Mouse (Mus musculus): ENCODE results near the gene Raf1. TPM values are rescaled to one million over a fixed set of nuclear protein-coding genes. Genes with fewer than 3 reads are reported as not detected.

The Raf1 gene
- polyA plus RNA-seq (2015; fragmentation: Nextera tagmentation; extraction: Ambion mirVana) = 137 and 156 TPM in 2 replicates

DNA sequence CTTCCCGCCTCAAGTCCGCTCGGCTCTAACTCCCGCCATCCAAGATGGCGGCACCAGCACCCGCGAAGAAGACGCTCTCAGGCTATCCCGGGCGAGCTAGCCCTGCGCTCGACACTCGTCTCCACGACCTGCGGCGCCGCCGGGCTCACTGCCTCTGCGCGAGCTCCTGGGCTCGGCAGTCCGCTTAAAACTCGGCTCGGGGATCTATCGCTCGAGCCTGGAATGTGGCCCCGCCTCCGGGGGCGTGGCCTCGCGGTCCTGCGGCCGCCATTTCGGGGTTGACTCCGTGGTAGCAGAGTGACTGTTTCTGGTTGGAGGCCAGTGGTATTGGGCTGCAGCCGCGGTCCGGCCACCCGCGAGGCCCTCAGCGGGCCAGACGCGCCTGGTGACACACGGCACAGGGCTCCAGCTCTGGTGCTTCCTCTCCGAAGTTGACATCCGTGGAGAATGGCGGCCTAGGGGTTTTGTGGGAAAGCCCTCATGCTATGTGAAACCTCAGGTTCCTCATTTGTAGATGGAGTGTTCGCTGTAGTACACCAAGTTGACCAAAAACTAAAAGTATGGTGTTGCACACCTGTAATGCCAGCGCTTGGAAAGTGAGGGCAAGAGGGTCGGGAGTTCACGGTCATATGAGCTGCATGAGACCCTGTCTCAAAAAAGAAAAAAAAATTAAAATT lies at the start of gene Raf1:
Gene Raf1 (minus strand): TSS at position 184 of the 677 bp plus-strand sequence.
- H3K9me3 ChIP-seq (replicated peaks) = no peaks in the 10 kb centered on the region
- peaks cover 30% of the 10 kb centered on the region for H3K4me1 ChIP-seq
- H3K4me3 ChIP-seq = peak within 1 kb of the TSS; percentile 97
- peak within 1 kb of the TSS; percentile 97 for H3K27ac ChIP-seq
- H3K27me3 ChIP-seq = 0 out of 2 replicates have a peak, but pooled peaks cover 3% of the 10 kb centered on the region
- H3K9ac ChIP-seq = peak within 1 kb of the TSS; percentile 98
- peak; percentile 99 for ATAC-seq
- WGBS = under 1% methylated on average over 51 of the region's 51 CpGs
- H3K4me2 ChIP-seq = peak within 1 kb of the TSS; percentile 68
- H3K36me3 ChIP-seq (ENCODE audit: poor library complexity, severe bottlenecking) = no peaks in the 10 kb centered on the region

DNA sequence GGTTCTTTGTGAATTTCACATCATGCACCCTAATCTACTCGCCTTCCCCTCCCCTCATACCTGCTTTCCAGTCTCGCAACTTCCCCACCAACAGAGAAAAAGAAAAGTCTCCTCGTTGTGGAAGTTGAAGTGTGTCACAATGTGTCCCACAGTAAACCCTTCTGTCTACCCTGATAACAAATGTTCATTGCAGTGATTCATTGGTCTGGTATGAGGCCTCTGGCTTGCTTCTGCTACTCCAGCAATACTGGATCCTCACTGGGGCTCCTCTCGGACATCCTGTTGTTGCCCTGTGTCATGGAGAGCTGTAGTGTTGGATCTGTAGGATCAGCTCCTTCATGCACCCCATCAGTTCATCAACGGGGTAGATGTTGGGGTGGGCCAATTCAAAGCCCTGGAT lies 45.8 kb upstream of the Raf1 start:
- Histone ChIP-seq H3K4me2 (no peak overlapping the region), H3K9me3 (replicated peaks) (peaks cover 2% of the 10 kb centered on the region; the same call in 1 of the 2 replicates)

DNA sequence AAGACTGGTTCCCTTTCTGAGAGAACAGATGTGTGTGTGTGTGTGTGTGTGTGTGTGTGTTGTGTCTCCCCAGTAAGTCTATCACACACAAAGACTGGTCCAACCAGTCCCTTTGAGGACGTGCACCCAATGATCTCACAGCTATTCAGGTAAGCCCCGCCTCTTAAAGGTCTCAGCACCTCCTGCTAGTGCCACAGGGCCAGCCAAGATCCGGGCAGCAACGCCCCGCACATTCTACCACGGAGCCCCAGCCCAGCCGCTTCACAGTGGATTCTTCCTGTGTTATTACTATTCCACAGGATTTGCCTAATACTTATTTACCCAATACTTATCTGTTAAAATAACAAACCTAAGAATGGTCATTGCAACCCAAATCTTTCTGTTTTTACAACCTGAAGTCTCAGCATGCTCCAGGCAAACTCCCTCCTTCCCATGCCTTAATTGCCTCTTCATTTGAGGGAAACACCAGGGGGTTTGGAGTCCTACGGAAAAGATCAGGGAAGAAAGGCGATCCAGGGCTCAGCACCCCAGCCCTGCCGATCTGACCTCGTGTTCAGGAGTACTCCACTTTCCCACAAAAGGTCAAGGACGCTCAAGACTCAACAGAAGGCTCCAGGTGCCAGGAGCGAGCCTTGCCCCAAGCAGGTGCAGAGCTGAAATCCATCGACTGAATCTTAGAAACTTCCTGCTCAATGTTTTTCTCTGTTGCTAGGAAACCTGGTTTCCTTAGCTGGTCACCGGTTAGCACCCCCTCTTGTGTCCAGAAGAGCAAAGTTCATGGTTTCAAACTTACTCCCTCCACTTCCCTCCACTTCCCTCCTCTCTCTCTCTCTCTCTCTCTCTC lies 41.5 kb upstream of the Raf1 start:
- no peak overlapping the region for H3K27ac ChIP-seq
- no peaks in the 10 kb centered on the region for H3K27me3 ChIP-seq
- H3K4me1 ChIP-seq = peaks cover 15% of the 10 kb centered on the region
- peak; percentile 96 for ATAC-seq
- WGBS = under 1% methylated on average over 15 of the region's 15 CpGs
- peak overlapping the region; percentile 20 for H3K4me3 ChIP-seq
- H3K4me2 ChIP-seq = peak overlapping the region; percentile 52
- no peaks in the 10 kb centered on the region for H3K9me3 ChIP-seq (replicated peaks)
- H3K9ac ChIP-seq = peak overlapping the region; percentile 17; the same call in 1 of the 2 replicates
- H3K36me3 ChIP-seq (ENCODE audit: poor library complexity, severe bottlenecking) = no peaks in the 10 kb centered on the region

More for the DNA sequence above, 45.8 kb upstream of the Raf1 start:
- Histone ChIP-seq H3K27me3 (no peaks in the 10 kb centered on the region), H3K4me1 (peaks cover 10% of the 10 kb centered on the region), H3K9ac (no peak overlapping the region), H3K4me3 (no peak overlapping the region), H3K36me3 (ENCODE audit: poor library complexity, severe bottlenecking) (no peaks in the 10 kb centered on the region), H3K27ac (no peak overlapping the region)
- no peak for ATAC-seq
- 88% methylated on average over 5 of the region's 5 CpGs for WGBS

DNA sequence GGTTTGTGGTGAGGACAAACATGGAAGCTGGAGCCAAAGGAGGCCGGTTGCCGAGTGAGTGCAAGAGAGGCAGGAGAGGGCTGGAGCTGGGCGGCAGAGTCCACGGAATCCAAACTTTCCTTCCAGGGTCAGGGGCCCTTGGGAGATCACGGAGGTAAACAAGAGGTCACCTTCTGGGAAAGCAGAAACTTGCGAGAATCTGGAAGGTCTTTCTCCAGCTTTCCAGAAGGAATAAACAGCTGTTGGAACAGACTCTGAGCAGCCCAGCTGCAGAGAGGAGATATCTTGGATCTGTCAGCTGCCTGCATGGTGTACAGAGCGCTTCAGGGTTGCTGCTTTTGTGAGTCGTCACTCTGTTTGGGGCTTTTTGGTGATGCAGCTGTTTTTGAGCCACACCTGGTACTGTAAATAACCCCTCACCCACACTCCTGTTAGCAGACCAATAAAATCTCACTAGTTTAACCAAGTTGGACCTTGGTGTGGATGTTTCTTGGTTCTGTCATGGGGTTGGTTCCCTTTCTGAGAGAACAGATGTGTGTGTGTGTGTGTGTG lies 40.7 kb upstream of the Raf1 start:
- peak; percentile 55 for ATAC-seq
- Histone ChIP-seq H3K4me1 (peaks cover 15% of the 10 kb centered on the region), H3K27me3 (no peaks in the 10 kb centered on the region), H3K4me2 (peak overlapping the region; percentile 52), H3K9me3 (replicated peaks) (no peaks in the 10 kb centered on the region), H3K27ac (no peak overlapping the region), H3K9ac (no peak overlapping the region), H3K36me3 (ENCODE audit: poor library complexity, severe bottlenecking) (no peaks in the 10 kb centered on the region), H3K4me3 (no peak overlapping the region)
- WGBS = 16% methylated on average over 8 of the region's 8 CpGs

DNA sequence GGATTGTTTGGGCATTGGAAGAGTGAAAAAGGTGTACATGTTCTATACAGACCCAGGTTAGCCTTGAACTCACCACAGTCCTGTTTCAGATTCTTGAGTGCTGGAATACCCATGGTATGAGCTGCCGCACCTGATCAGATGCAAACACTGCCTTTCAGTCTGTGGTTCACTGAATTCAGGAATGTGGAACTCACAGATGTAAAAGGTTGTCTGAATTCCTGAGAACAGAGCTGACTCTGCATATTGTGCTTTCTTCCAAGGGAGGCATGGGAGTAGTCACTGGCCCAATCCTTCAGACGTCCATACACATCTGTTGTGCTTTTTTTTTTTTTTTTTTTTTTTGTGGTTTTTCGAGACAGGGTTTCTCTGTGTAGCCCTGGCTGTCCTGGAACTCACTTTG lies 34.8 kb upstream of the Raf1 start:
- no peaks in the 10 kb centered on the region for H3K4me1 ChIP-seq
- H3K9ac ChIP-seq = no peak overlapping the region
- H3K27ac ChIP-seq = no peak overlapping the region
- 68% methylated on average over 3 of the region's 3 CpGs for WGBS
- H3K36me3 ChIP-seq (ENCODE audit: poor library complexity, severe bottlenecking) = no peaks in the 10 kb centered on the region
- no peak overlapping the region for H3K4me3 ChIP-seq
- ATAC-seq = no peak
- H3K27me3 ChIP-seq = no peaks in the 10 kb centered on the region
- no peaks in the 10 kb centered on the region for H3K9me3 ChIP-seq (replicated peaks)
- no peak overlapping the region for H3K4me2 ChIP-seq

DNA sequence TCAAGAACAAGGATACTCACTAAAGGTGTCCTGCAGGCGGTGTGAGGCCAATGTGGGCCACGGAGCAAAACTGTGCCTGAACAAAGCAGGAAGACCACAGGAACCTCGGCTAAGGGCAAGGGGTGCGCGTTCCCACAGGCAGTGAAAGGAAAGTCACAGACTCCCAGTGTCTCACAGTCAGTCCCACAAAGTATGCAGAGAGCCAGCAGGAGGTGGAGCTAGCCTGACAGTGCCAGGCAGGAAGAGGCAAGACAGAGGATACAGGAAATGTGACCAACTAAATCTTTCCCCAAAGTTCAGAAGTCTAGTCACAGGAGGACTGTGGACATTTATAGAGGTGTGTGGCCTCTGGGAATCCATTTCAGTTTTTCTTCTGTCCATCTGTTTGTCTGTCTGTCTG lies 26.5 kb upstream of the Raf1 start:
- Histone ChIP-seq H3K27ac (no peak overlapping the region), H3K36me3 (ENCODE audit: poor library complexity, severe bottlenecking) (no peaks in the 10 kb centered on the region), H3K27me3 (no peaks in the 10 kb centered on the region), H3K9ac (no peak overlapping the region), H3K4me3 (no peak overlapping the region), H3K4me2 (no peak overlapping the region), H3K4me1 (no peaks in the 10 kb centered on the region), H3K9me3 (replicated peaks) (no peaks in the 10 kb centered on the region)
- 83% methylated on average over 5 of the region's 5 CpGs for WGBS
- no peak for ATAC-seq

DNA sequence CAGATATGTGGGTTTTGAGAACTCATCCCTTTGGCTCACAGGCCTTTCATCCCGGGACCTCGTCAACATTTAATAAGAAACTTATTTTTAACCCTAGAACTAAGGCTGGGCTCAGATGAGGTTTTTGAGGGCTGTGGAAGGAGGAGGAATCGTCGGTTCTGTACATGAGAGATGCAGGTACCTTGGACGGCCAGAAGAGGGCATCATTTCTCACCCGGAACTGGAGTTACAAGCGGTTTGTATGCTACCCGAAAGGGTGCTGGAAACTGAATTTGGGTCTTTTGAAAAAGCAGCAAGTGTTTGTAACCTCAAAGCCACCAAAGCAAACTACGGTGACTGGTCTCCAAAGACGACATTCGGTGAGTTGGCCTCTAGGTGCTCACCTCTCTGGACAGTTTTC lies 24.9 kb upstream of the Raf1 start:
- Histone ChIP-seq H3K27me3 (no peaks in the 10 kb centered on the region), H3K27ac (no peak overlapping the region), H3K36me3 (ENCODE audit: poor library complexity, severe bottlenecking) (no peaks in the 10 kb centered on the region), H3K9ac (no peak overlapping the region), H3K4me2 (no peak overlapping the region), H3K4me3 (no peak overlapping the region), H3K4me1 (no peaks in the 10 kb centered on the region), H3K9me3 (replicated peaks) (no peaks in the 10 kb centered on the region)
- ATAC-seq = no peak
- 52% methylated on average over 11 of the region's 11 CpGs for WGBS

DNA sequence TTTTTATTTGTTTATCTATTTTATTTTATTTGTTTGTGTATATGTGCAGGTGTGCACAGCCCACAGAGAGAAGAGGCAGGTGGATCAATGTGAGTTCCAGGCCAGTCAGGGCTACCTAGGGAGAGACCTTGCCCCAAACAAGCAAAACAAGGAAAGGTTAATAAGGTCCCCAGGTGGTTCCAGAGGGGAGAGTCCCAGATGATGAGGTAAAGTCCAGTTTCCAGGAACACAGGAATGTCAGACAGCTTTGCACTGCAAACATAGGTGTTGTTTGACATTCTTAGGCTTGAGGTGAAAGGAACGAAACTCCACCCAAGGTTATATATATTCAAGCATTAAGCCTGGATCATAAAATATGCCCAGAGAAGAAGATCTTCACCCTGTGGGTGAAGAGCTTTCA lies 24.3 kb upstream of the Raf1 start:
- Histone ChIP-seq H3K9ac (no peak overlapping the region), H3K4me2 (no peak overlapping the region), H3K36me3 (ENCODE audit: poor library complexity, severe bottlenecking) (no peaks in the 10 kb centered on the region), H3K27ac (no peak overlapping the region), H3K4me1 (no peaks in the 10 kb centered on the region), H3K9me3 (replicated peaks) (no peaks in the 10 kb centered on the region), H3K27me3 (no peaks in the 10 kb centered on the region), H3K4me3 (no peak overlapping the region)
- no peak for ATAC-seq
- 93% methylated on average over 1 of the region's 1 CpGs for WGBS

DNA sequence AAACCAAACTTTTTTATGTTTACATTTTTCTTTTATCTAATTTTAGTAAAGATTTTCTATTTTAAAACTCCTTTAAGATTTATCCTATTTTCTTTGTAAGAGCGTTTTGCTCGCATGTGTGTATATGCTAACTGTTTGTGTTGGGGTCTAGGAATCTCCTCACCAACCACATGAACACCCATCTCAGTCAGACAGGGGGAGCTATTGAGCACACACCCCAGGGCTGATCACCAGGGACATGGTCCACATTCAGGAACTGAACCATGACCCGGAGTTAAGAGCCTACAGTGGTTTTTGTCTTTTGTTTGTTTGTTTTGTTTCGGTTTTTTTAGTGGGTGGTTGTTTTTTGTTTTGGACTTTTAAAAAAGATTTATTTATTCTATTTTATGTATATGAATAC lies 22.3 kb upstream of the Raf1 start:
- Histone ChIP-seq H3K4me1 (no peaks in the 10 kb centered on the region), H3K27me3 (no peaks in the 10 kb centered on the region), H3K4me3 (no peak overlapping the region), H3K36me3 (ENCODE audit: poor library complexity, severe bottlenecking) (no peaks in the 10 kb centered on the region), H3K4me2 (no peak overlapping the region), H3K9me3 (replicated peaks) (no peaks in the 10 kb centered on the region), H3K27ac (no peak overlapping the region), H3K9ac (no peak overlapping the region)
- no peak for ATAC-seq
- WGBS = 79% methylated on average over 4 of the region's 4 CpGs

DNA sequence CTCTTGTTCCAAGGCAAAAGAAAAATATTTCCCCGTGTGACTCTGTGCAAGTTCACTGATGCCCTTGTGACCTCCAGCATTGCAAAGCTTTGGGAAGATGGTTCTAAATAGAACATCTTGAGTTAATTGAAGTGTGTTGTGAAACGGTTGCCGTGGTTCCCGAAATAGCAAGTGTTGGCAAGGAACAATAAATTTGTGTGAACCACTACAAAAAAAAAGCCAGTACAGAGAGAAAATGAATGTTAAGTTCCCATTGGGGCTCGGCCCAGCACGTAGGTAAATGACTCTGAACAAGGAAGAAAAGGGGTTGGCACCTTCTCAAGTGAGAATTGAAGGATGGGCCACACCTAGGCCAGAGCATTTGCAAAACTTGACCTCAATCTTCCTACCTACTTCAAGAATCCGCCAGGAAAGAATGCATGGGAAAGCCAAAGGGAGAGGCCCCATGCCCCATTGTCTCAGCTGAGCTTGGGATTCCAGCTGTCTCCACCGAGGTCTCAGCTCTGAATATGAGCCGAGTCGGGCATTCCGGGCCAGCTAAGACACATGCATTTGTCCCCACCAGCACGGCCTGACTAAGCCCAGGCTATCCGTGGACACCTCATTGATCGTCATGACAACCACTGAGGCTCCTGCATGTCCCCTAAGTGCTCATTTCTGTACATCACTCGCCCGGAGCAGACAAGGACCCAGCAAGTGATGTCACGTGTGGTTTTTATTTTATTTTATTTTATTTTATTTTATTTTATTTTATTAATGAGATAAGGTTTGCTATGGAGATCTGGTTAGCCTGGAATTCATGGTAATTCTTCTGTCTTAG lies 21.5 kb upstream of the Raf1 start:
- H3K4me1 ChIP-seq = no peaks in the 10 kb centered on the region
- ATAC-seq = no peak
- no peaks in the 10 kb centered on the region for H3K27me3 ChIP-seq
- 66% methylated on average over 17 of the region's 17 CpGs for WGBS
- H3K27ac ChIP-seq = no peak overlapping the region
- H3K9ac ChIP-seq = no peak overlapping the region
- H3K9me3 ChIP-seq (replicated peaks) = no peaks in the 10 kb centered on the region
- no peaks in the 10 kb centered on the region for H3K36me3 ChIP-seq (ENCODE audit: poor library complexity, severe bottlenecking)
- H3K4me2 ChIP-seq = no peak overlapping the region
- no peak overlapping the region for H3K4me3 ChIP-seq

DNA sequence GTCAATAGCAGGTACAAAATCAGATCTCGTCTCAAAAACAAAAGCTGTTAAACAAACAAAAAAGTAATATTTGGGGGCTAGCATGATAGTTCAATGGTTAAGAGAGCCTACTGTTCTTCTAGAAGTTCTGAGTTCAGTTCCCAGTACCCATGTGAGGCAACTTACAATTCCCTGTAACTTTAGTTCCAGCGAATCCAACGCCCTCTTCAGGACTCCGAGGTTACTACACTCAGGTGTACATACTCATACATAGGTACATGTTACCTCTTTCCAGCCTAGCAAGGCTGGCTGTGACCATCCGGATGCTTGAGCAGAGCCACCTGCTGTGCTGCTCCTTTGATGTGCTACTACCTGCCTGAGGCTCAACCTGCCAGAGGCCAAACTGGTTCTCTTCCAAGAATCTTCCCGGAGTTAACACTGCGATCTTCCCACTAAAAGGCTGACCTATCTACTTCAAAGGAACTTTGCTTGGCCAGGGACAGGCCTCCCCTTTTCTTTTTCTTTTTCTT lies 20.3 kb upstream of the Raf1 start:
- no peak for ATAC-seq
- H3K9me3 ChIP-seq (replicated peaks) = no peaks in the 10 kb centered on the region
- WGBS = 87% methylated on average over 7 of the region's 7 CpGs

More for the DNA sequence above, 20.3 kb upstream of the Raf1 start:
- Histone ChIP-seq H3K4me2 (no peak overlapping the region), H3K4me3 (no peak overlapping the region), H3K9ac (no peak overlapping the region), H3K36me3 (ENCODE audit: poor library complexity, severe bottlenecking) (no peaks in the 10 kb centered on the region), H3K27me3 (no peaks in the 10 kb centered on the region), H3K4me1 (no peaks in the 10 kb centered on the region), H3K27ac (no peak overlapping the region)
